Mouse (Mus musculus): ENCODE data around the gene Cyp2d22. TPM values are rescaled to one million over a fixed set of nuclear protein-coding genes. Genes with fewer than 3 reads are reported as not detected.

Cyp2d22 gene
- polyA plus RNA-seq (2017; shearing (Covaris generic)), result 7.4 TPM

DNA sequence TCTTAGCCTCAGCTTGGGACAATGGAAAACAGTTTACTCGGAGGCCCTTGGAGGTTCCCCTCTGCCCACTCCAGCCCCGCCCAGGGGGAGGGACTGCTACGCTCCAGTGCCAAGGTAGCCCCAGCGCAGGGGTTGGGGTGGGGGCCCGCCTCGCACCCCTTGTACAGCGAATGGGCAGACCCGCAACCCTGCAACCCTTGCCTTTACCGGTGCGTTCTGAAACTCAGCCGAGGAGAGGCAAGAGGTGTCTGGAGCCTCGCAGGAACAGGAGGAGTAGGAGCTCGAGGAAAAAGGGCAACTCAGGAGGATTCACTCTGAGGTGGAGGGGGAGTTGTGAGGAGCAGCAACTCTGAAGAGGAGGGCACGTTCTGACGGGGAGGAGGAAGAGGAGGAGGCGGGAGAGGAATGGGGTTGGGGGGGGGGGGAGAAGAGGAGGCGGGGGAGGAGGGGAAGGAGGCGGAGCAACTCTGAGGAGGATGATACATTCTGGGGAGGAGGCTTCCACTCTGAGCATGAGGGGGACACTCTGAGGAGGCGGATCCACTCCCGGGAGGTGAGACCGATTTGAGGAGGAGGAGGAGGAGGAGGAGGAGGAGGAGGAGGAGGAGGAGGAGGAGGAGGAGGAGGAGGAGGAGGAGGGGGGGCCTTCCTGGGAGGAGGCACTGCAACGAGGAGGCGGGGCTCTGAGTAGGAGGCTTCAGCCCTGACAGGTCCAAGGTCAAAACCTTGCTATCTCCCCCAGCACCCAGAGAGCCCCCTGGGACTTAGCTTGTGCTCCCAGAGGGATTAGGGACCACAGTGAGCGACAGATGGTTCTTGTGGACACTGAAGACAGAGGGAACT, at the start of gene Cyp2d22:
Gene Cyp2d22, minus strand, starts transcription at position 390 of the 843 bp plus-strand sequence.

DNA sequence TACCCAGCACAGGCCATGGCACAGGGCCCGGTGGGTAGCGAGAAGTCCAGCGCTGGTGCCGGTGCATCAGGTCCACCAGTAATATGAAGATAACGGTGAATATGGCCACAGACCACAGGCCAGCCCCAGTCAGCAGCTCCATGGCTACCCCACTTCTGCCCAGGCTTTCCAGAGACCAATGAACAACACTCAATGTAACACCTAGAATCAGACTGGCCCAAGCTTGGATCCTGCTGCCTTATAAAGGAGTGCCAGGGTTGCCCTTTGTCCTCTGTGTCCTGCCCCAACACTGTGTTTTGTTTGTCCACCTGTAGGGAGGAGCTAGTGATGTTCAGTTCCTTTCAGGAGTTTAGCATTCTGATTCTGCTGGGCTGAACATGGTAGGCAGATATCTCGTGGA, 26.9 kb upstream of the Cyp2d22 start, which contains the start of gene Cyp2d10:
Gene Cyp2d10, minus strand, starts transcription at position 215 of the 400 bp plus-strand sequence.

DNA sequence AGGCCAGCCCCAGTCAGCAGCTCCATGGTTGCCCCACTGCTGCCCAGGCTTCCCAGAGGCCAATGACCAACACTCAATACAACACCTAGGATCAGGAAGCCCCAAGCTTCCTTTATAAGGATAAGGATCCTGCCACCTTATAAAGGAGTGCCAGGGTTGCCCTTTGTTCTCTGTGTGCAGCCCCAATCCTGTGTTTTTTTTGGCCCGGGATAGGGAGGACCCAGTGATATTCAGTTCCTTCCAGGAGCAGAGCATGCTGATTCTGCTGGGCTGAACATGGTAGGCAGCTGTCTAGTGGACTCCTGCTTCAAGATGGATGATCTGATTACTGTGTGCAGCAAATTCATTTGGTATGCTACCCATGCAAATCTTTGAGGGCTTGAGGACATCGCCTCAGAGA, 13.9 kb upstream of the Cyp2d22 start, which contains the start of gene Cyp2d11:
Gene Cyp2d11, minus strand, starts transcription at position 101 of the 400 bp plus-strand sequence.

DNA sequence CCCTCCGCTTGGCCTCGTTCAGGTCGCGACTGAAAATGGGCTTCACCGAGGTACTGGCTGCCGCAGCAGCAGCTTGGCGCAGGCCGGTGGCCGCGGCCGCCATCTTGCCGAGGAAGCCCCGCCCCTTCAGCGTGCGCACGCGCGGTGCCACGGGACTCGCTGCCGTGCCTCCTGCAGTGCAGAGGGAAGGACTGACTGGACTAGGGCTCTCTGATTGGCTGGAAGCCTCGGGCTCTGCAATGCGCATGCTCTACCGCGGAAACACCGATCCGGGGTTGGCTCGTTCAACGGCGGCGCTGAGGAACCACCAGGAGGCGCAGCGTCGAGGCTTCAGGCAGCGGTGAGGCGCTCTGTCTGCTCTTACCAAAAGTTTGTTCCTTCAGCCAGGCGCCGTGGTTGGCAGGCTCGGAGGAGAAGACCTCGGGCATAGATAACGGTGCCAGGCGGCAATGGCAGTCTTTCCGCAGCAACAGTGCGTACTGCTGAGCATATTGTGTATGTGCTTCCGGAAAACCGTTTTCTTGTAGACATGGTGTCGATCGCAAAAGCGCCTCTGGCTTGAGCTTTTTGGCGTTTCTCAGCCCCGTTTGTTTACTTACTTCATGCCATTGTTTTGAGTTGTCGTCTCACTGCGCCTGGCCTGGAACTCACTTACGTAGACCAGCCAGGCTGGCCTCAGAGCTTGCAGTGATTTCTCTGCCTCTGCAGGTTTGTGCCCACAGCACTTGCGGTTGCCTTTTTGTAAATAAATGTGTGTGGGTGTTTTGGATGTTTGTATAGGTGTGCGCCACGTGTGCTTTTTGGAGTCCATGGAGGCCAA, 25.7 kb downstream of the Cyp2d22 start, which contains the start of gene Ndufa6:
Gene Ndufa6, minus strand, starts transcription at position 197 of the 820 bp plus-strand sequence.

DNA sequence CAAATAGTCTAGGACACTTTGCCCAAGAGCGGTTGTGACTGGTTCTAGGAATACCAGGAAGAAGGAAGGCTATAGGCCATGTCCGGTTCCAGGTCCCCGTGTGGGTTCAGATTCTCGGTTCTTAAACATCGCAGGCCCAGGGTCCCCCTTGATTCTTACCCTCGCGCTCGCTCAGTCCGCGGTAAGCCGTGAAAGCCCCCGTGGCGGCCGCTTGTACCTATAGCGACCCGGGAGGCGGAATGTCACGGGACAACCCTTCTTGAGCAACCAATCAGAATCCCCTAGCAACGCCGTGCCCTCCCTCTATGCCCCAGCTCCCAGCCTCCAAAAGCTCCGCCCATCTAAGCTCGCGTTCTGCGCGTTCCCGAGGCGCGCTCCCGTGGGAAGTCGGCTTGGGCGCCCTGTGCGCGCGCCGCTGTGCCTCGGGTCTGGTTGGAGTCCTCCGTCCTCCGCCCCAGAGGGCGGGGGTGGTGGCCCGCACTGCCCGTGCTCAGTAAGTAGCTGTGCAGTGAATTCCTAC, 41.4 kb downstream of the Cyp2d22 start, which contains the start of the genes Naga, Pheta2 and Smdt1:
Gene Naga, minus strand, starts transcription at position 333 of the 520 bp plus-strand sequence.
Gene Pheta2, plus strand, starts transcription at position 350 of the 520 bp plus-strand sequence.
Gene Smdt1, plus strand, starts transcription at position 367 of the 520 bp plus-strand sequence.

Other genes starting within 250 kb of the Cyp2d22 start
- 169 TPM for gene Srebf2, start 233.1 kb downstream of the Cyp2d22 start, polyA plus RNA-seq (2017; shearing (Covaris generic))
- not detected for gene Shisa8, start 167.4 kb downstream of the Cyp2d22 start, polyA plus RNA-seq (2017; shearing (Covaris generic))
- gene Tnfrsf13c, start 155.9 kb downstream of the Cyp2d22 start, polyA plus RNA-seq (2017; shearing (Covaris generic)), result 2.2 TPM
- gene Cenpm, start 135.5 kb downstream of the Cyp2d22 start, polyA plus RNA-seq (2017; shearing (Covaris generic)), result 5.3 TPM
- not detected for gene 1500009C09Rik, start 127.9 kb downstream of the Cyp2d22 start, polyA plus RNA-seq (2017; shearing (Covaris generic))
- not detected for gene Sept3, start 105.4 kb downstream of the Cyp2d22 start, polyA plus RNA-seq (2017; shearing (Covaris generic))
- not detected for gene Wbp2nl, start 81.3 kb downstream of the Cyp2d22 start, polyA plus RNA-seq (2017; shearing (Covaris generic))
- gene Naga, start 41.3 kb downstream of the Cyp2d22 start, polyA plus RNA-seq (2017; shearing (Covaris generic)), result 60.5 TPM
- gene Pheta2, start 41.3 kb downstream of the Cyp2d22 start, polyA plus RNA-seq (2017; shearing (Covaris generic)), result 5.0 TPM
- 231 TPM for gene Smdt1, start 41.3 kb downstream of the Cyp2d22 start, polyA plus RNA-seq (2017; shearing (Covaris generic))
- 359 TPM for gene Ndufa6, start 25.9 kb downstream of the Cyp2d22 start, polyA plus RNA-seq (2017; shearing (Covaris generic))
- gene Cyp2d11, start 13.8 kb upstream of the Cyp2d22 start, polyA plus RNA-seq (2017; shearing (Covaris generic)), result not detected
- gene Cyp2d10, start 26.9 kb upstream of the Cyp2d22 start, polyA plus RNA-seq (2017; shearing (Covaris generic)), result not detected
- not detected for gene Cyp2d9, start 53.2 kb upstream of the Cyp2d22 start, polyA plus RNA-seq (2017; shearing (Covaris generic))
- gene Cyp2d12, start 174.8 kb upstream of the Cyp2d22 start, polyA plus RNA-seq (2017; shearing (Covaris generic)), result not detected
- gene Cyp2d34, start 240.7 kb upstream of the Cyp2d22 start, polyA plus RNA-seq (2017; shearing (Covaris generic)), result not detected